Mouse (Mus musculus): ENCODE measurements around the gene Relch. TPM values are rescaled to one million over a fixed set of nuclear protein-coding genes. Genes with fewer than 3 reads are reported as not detected.
A peak's percentile ranks its signal among the peaks of the same experiment; 100 is the strongest.

The Relch gene
- polyA plus RNA-seq (2014; fragmentation: Nextera tagmentation; extraction: Ambion mirVana): 24.0 and 25.1 TPM in 2 replicates

DNA sequence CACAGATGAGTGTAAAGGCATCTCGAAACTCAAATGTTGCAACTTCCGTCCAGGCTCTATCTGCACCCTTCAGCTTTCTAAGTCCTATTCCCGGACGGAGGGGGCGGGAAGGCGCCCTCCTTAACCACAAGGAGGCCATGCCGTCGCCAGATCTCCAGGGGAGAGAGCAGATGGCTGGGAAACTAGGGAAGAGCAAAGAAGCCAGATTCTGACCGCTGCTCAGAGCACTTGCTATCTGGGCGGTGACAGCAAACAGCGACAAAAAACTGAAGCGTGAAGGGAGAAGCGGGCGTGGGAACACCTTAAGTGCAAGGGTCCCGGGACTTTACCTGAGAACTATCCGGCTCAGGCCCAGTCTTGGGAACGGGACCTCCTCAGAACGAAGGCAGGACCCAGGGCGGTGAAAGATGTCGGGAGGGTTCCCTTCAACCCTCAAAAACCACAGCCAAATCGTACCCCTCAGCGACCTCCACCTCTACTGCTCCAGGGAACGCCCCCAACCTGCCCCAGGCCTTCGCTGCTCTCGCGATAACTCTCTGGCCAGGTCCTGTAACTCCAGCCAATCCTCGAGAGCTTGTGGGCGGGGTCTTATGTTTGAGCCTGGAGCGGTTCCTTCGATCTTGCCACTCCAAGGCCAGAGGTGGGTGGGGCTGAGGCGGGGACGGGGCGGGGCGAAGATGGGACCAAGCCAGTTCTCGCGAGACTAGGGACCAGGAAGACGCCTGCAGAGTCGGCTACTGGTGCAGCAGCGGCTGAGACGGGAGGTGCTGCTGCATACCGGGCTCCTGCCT is at the start of gene Relch, which contains the start of gene Pign:
Gene Relch (plus strand): TSS at position 691 of the 791 bp plus-strand sequence.
Gene Pign (minus strand): TSS at position 507 of the 791 bp plus-strand sequence.
- Histone ChIP-seq H3K4me1 (replicated peaks; ENCODE audit: control insufficient read depth, insufficient read depth, low read length) (no peaks in the 10 kb centered on the region; the same call in 1 of the 2 replicates), H3K9ac (ENCODE audit: low read depth, low read length) (peak within 1 kb of the TSS; percentile 91), H3K27ac (ENCODE audit: low read depth, low read length) (peak within 1 kb of the TSS; percentile 78), H3K4me3 (ENCODE audit: low read depth, low read length) (peak within 1 kb of the TSS; percentile 98), H3K9me3 (ENCODE audit: control insufficient read depth, low read length) (no peaks in the 10 kb centered on the region), H3K36me3 (ENCODE audit: control insufficient read depth, insufficient read depth, low read length) (no peaks in the 10 kb centered on the region), H3K27me3 (replicated peaks; ENCODE audit: control insufficient read depth, insufficient read depth, low read length) (no peaks in the 10 kb centered on the region), H3K4me2 (peak within 1 kb of the TSS; percentile 87)
- ATAC-seq (replicated peaks; ENCODE audit: low FRiP score) (peak; percentile 97), DNase-seq (ENCODE audit: low spot score) (peak; percentile 93)
- under 1% methylated on average over 41 of the region's 41 CpGs for WGBS

GRCm38 (mm10) chr1:105630481-105630880 is 33.2 kb upstream of the Relch start:
- Histone ChIP-seq H3K36me3 (ENCODE audit: control insufficient read depth, insufficient read depth, low read length) (no peaks in the 10 kb centered on the region), H3K9ac (ENCODE audit: low read depth, low read length) (no peak overlapping the region), H3K4me2 (no peak overlapping the region), H3K4me1 (replicated peaks; ENCODE audit: control insufficient read depth, insufficient read depth, low read length) (no peaks in the 10 kb centered on the region), H3K27me3 (replicated peaks; ENCODE audit: control insufficient read depth, insufficient read depth, low read length) (no peaks in the 10 kb centered on the region), H3K27ac (ENCODE audit: low read depth, low read length) (no peak overlapping the region), H3K4me3 (ENCODE audit: low read depth, low read length) (no peak overlapping the region), H3K9me3 (ENCODE audit: control insufficient read depth, low read length) (no peaks in the 10 kb centered on the region)
- DNase-seq (ENCODE audit: low spot score) (no peak), ATAC-seq (replicated peaks; ENCODE audit: low FRiP score) (no peak)
- 40% methylated on average over 3 of the region's 3 CpGs for WGBS

GRCm38 (mm10) chr1:105644093-105644492 is 19.6 kb upstream of the Relch start:
- no peak for DNase-seq (ENCODE audit: low spot score)
- WGBS: 83% methylated on average over 3 of the region's 3 CpGs
- ATAC-seq (replicated peaks; ENCODE audit: low FRiP score): no peak
- Histone ChIP-seq H3K4me3 (ENCODE audit: low read depth, low read length) (no peak overlapping the region), H3K9ac (ENCODE audit: low read depth, low read length) (no peak overlapping the region), H3K4me2 (no peak overlapping the region), H3K36me3 (ENCODE audit: control insufficient read depth, insufficient read depth, low read length) (peaks cover 7% of the 10 kb centered on the region; the same call in 1 of the 2 replicates), H3K9me3 (ENCODE audit: control insufficient read depth, low read length) (no peaks in the 10 kb centered on the region), H3K27me3 (replicated peaks; ENCODE audit: control insufficient read depth, insufficient read depth, low read length) (no peaks in the 10 kb centered on the region), H3K27ac (ENCODE audit: low read depth, low read length) (no peak overlapping the region), H3K4me1 (replicated peaks; ENCODE audit: control insufficient read depth, insufficient read depth, low read length) (no peaks in the 10 kb centered on the region)

DNA sequence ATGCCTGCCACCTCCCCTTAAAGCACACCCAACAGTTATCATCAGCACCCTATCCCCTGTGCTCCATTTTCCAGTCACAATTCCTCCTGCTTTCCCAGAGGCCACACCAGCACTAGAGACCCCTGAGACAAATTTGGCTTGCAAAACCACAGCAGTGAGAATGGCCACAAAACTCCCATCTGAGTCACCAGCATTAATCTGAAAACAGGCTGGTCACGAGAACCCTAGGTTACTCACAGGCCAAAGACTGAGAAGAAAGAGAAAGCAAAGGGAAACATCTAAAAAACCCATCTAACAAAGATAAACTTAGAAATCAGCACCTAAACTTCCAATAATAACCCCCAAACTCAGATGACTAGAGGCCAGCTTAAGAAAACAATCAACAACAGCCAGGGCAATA is 13.0 kb upstream of the Relch start:
- no peaks in the 10 kb centered on the region for H3K9me3 ChIP-seq (ENCODE audit: control insufficient read depth, low read length)
- H3K4me2 ChIP-seq: no peak overlapping the region
- H3K4me1 ChIP-seq (replicated peaks; ENCODE audit: control insufficient read depth, insufficient read depth, low read length): no peaks in the 10 kb centered on the region
- WGBS: 89% methylated on average over 1 of the region's 1 CpGs
- ATAC-seq (replicated peaks; ENCODE audit: low FRiP score) (no peak), DNase-seq (ENCODE audit: low spot score) (no peak)
- H3K36me3 ChIP-seq (ENCODE audit: control insufficient read depth, insufficient read depth, low read length): peaks cover 7% of the 10 kb centered on the region; the same call in 1 of the 2 replicates
- H3K4me3 ChIP-seq (ENCODE audit: low read depth, low read length): no peak overlapping the region
- no peak overlapping the region for H3K9ac ChIP-seq (ENCODE audit: low read depth, low read length)
- H3K27ac ChIP-seq (ENCODE audit: low read depth, low read length): no peak overlapping the region
- no peaks in the 10 kb centered on the region for H3K27me3 ChIP-seq (replicated peaks; ENCODE audit: control insufficient read depth, insufficient read depth, low read length)

GRCm38 (mm10) chr1:105653981-105654380 is 9.7 kb upstream of the Relch start:
- DNase-seq (ENCODE audit: low spot score) (no peak), ATAC-seq (replicated peaks; ENCODE audit: low FRiP score) (no peak)
- Histone ChIP-seq H3K4me2 (no peak overlapping the region), H3K9ac (ENCODE audit: low read depth, low read length) (no peak overlapping the region), H3K36me3 (ENCODE audit: control insufficient read depth, insufficient read depth, low read length) (no peaks in the 10 kb centered on the region), H3K9me3 (ENCODE audit: control insufficient read depth, low read length) (no peaks in the 10 kb centered on the region), H3K4me1 (replicated peaks; ENCODE audit: control insufficient read depth, insufficient read depth, low read length) (no peaks in the 10 kb centered on the region), H3K27ac (ENCODE audit: low read depth, low read length) (no peak overlapping the region), H3K27me3 (replicated peaks; ENCODE audit: control insufficient read depth, insufficient read depth, low read length) (no peaks in the 10 kb centered on the region), H3K4me3 (ENCODE audit: low read depth, low read length) (no peak overlapping the region)
- WGBS: 92% methylated on average over 1 of the region's 1 CpGs

DNA sequence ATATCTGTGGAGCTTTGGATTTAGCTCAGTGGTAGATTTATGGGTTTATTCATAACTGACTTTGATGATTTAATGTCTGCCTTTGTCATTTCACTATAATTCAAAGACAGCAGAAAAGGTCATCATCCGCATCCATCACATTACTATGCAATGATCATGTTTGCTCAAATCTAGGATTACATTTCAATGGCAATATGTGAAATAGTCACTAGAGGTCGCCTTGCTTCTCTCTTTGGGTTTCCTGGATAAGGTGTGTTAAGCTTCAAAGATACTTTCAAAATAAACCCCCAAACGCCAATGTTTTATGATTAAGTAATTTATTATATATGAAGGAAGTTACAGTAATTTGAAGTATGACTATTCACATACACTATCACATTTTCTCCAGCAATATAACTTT is 3.6 kb upstream of the Relch start:
- Histone ChIP-seq H3K36me3 (ENCODE audit: control insufficient read depth, insufficient read depth, low read length) (no peaks in the 10 kb centered on the region), H3K27me3 (replicated peaks; ENCODE audit: control insufficient read depth, insufficient read depth, low read length) (no peaks in the 10 kb centered on the region), H3K9ac (ENCODE audit: low read depth, low read length) (no peak overlapping the region), H3K4me1 (replicated peaks; ENCODE audit: control insufficient read depth, insufficient read depth, low read length) (no peaks in the 10 kb centered on the region; the same call in 1 of the 2 replicates), H3K4me2 (no peak overlapping the region), H3K9me3 (ENCODE audit: control insufficient read depth, low read length) (no peaks in the 10 kb centered on the region), H3K27ac (ENCODE audit: low read depth, low read length) (no peak overlapping the region), H3K4me3 (ENCODE audit: low read depth, low read length) (no peak overlapping the region)
- 24% methylated on average over 3 of the region's 3 CpGs for WGBS
- ATAC-seq (replicated peaks; ENCODE audit: low FRiP score) (no peak), DNase-seq (ENCODE audit: low spot score) (no peak)

- no peaks in the 10 kb centered on the region for H3K9me3 ChIP-seq (ENCODE audit: control insufficient read depth, low read length)
- H3K36me3 ChIP-seq (ENCODE audit: control insufficient read depth, insufficient read depth, low read length): no peaks in the 10 kb centered on the region
- no peak for ATAC-seq (replicated peaks; ENCODE audit: low FRiP score)
- no peaks in the 10 kb centered on the region for H3K27me3 ChIP-seq (replicated peaks; ENCODE audit: control insufficient read depth, insufficient read depth, low read length)
- peak overlapping the region; percentile 43 for H3K9ac ChIP-seq (ENCODE audit: low read depth, low read length)
- H3K4me1 ChIP-seq (replicated peaks; ENCODE audit: control insufficient read depth, insufficient read depth, low read length): no peaks in the 10 kb centered on the region; the same call in 1 of the 2 replicates
- peak overlapping the region; percentile 98 for H3K4me3 ChIP-seq (ENCODE audit: low read depth, low read length)
- peak overlapping the region; percentile 44 for H3K27ac ChIP-seq (ENCODE audit: low read depth, low read length)
- no peak for DNase-seq (ENCODE audit: low spot score)
- WGBS: 5% methylated on average over 6 of the region's 6 CpGs
- peak overlapping the region; percentile 87 for H3K4me2 ChIP-seq
Measured at GRCm38 (mm10) chr1:105662820-105663170, 866 bp upstream of the Relch start.

DNA sequence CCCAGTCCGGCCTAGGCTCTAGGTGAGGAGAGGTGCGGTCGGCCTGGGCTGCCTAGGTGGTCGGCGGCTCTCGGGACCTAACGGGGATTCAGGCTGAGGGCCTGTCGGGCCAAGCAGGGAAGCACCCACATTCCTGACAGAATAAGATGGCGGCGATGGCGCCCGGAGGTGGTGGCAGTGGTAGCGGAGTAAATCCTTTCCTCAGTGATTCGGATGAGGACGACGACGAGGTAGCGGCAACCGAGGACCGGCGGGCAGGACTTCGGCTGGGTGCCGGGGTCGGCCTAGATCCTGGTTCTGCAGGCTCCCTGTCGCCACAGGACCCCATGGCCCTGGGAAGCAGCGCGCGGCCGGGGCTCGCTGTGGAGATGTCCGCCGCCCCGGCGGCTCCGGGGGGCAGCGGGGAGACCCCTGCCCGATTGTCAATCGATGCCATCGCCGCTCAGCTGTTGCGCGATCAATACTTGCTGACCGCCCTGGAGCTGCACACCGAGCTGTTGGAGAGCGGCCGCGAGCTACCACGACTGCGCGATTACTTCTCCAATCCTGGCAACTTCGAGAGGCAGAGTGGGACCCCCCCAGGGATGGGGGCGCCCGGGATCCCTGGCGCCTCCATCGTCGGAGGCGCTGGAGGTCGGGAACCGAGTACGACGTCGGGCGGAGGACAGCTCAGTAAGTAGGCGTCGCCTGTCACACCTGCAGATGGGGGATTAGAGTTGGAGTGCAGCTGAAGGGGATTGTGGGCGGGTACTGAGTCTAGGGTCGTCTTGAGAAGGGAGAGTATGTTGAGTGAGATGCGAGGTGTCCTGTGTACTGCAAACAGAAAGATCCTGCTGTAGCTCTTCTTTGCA is 526 bp downstream of the Relch start:
- peak overlapping the region; percentile 91 for H3K9ac ChIP-seq (ENCODE audit: low read depth, low read length)
- WGBS: under 1% methylated on average over 68 of the region's 68 CpGs
- H3K36me3 ChIP-seq (ENCODE audit: control insufficient read depth, insufficient read depth, low read length): no peaks in the 10 kb centered on the region
- peak overlapping the region; percentile 77 for H3K4me2 ChIP-seq
- no peaks in the 10 kb centered on the region for H3K27me3 ChIP-seq (replicated peaks; ENCODE audit: control insufficient read depth, insufficient read depth, low read length)
- peak; percentile 9 for ATAC-seq (replicated peaks; ENCODE audit: low FRiP score)
- DNase-seq (ENCODE audit: low spot score): peak; percentile 45
- no peaks in the 10 kb centered on the region; the same call in 1 of the 2 replicates for H3K4me1 ChIP-seq (replicated peaks; ENCODE audit: control insufficient read depth, insufficient read depth, low read length)
- H3K27ac ChIP-seq (ENCODE audit: low read depth, low read length): peak overlapping the region; percentile 78
- H3K9me3 ChIP-seq (ENCODE audit: control insufficient read depth, low read length): no peaks in the 10 kb centered on the region
- peak overlapping the region; percentile 98 for H3K4me3 ChIP-seq (ENCODE audit: low read depth, low read length)

Measured in liver, embryonic 11.5 days (tissue).